Mouse (Mus musculus) midbrain, embryonic 12.5 days (tissue): ENCODE results near the gene B3galt1. TPM values are rescaled to one million over a fixed set of nuclear protein-coding genes. Genes with fewer than 3 reads are reported as not detected.
A peak's percentile ranks its signal among the peaks of the same experiment; 100 is the strongest.

Experiments
- ATAC-seq: fragments of 200-750 bp; cut with Nextera tagmentation; 2 replicates; pipeline ENCODE4 v1.8.0; 2017; ENCODE audit warnings: low read depth, moderate TSS enrichment, moderate library complexity; ENCODE audit not compliant: low FRiP score
- H3K27ac ChIP-seq: fragments of 300-500 bp; sonication (generic); replicated peaks from 2 replicates; pipeline ENCODE4 v1.5.1; 2016; ENCODE audit warnings: mild to moderate bottlenecking
- H3K27me3 ChIP-seq: fragments of 300-500 bp; sonication (generic); 2 replicates; pipeline ENCODE4 v1.6.1; 2016; ENCODE audit warnings: mild to moderate bottlenecking
- H3K36me3 ChIP-seq: fragments of 300-500 bp; sonication (generic); 2 replicates; pipeline ENCODE4 v1.6.1; 2016
- H3K4me1 ChIP-seq: fragments of 300-500 bp; sonication (generic); 2 replicates; pipeline ENCODE4 v1.6.1; 2016
- H3K4me2 ChIP-seq: fragments of 300-500 bp; sonication (generic); replicated peaks from 2 replicates; pipeline ENCODE4 v1.6.1; 2016; ENCODE audit warnings: mild to moderate bottlenecking, moderate library complexity
- H3K4me3 ChIP-seq: fragments of 300-500 bp; sonication (generic); 2 replicates; pipeline ENCODE4 v1.5.1; 2016; ENCODE audit warnings: mild to moderate bottlenecking
- H3K9ac ChIP-seq: fragments of 300-500 bp; sonication (generic); replicated peaks from 2 replicates; pipeline ENCODE4 v1.6.1; 2016; ENCODE audit warnings: mild to moderate bottlenecking, moderate library complexity
- H3K9me3 ChIP-seq: fragments of 300-500 bp; sonication (generic); 2 replicates; pipeline ENCODE4 v1.6.1; 2016; ENCODE audit warnings: mild to moderate bottlenecking
- WGBS: fragments of 180-500 bp; shearing (Covaris S2); methylation state at CpG from one replicate; pipeline ENCODE4 v1.1.7; 2016; 5-methylcytosine and 5-hydroxymethylcytosine counted together
- polyA plus RNA-seq: library from polyadenylated mRNA; unstranded; fragments of >200 nt; fragmentation: Nextera tagmentation; extraction: Ambion mirVana; gene quantifications from 2 replicates; pipeline ENCODE4 v1.2.1, GENCODE M21; 2016

The B3galt1 gene
- polyA plus RNA-seq, result 24.3 and 25.7 TPM in 2 replicates

GRCm38 (mm10) chr2:67565480-67566331 is at the start of gene B3galt1:
B3galt1 (plus strand) TSS chr2:67565871.
- peak; percentile 98 for ATAC-seq

GRCm38 (mm10) chr2:67516405-67516804 is 49.3 kb upstream of the B3galt1 start:
- no peak for ATAC-seq
- H3K9me3 ChIP-seq, result no peaks in the 10 kb centered on the region
- no peaks in the 10 kb centered on the region for H3K4me1 ChIP-seq
- H3K36me3 ChIP-seq, result no peaks in the 10 kb centered on the region
- WGBS, result 93% methylated on average over 7 of the region's 7 CpGs
- no peaks in the 10 kb centered on the region for H3K27me3 ChIP-seq
- H3K4me3 ChIP-seq, result no peak overlapping the region
- no peak overlapping the region for H3K27ac ChIP-seq
- H3K9ac ChIP-seq, result no peak overlapping the region
- no peak overlapping the region for H3K4me2 ChIP-seq

More at GRCm38 (mm10) chr2:67565480-67566331, at the start of gene B3galt1:
- Histone ChIP-seq H3K9ac (peak within 1 kb of the TSS; percentile 80), H3K27ac (peak within 1 kb of the TSS; percentile 95), H3K27me3 (no peaks in the 10 kb centered on the region), H3K4me2 (peak within 1 kb of the TSS; percentile 83), H3K9me3 (no peaks in the 10 kb centered on the region), H3K36me3 (no peaks in the 10 kb centered on the region), H3K4me1 (peaks cover 11% of the 10 kb centered on the region), H3K4me3 (peak within 1 kb of the TSS; percentile 68)
- WGBS, result under 1% methylated on average over 71 of the region's 83 CpGs

GRCm38 (mm10) chr2:67535347-67535746 is 30.3 kb upstream of the B3galt1 start:
- Histone ChIP-seq H3K27me3 (no peaks in the 10 kb centered on the region), H3K4me1 (no peaks in the 10 kb centered on the region), H3K4me3 (no peak overlapping the region), H3K9ac (no peak overlapping the region), H3K9me3 (no peaks in the 10 kb centered on the region), H3K4me2 (no peak overlapping the region), H3K36me3 (no peaks in the 10 kb centered on the region), H3K27ac (no peak overlapping the region)
- WGBS, result 91% methylated on average over 2 of the region's 2 CpGs
- ATAC-seq, result no peak

GRCm38 (mm10) chr2:67539426-67539825 is 26.2 kb upstream of the B3galt1 start:
- Histone ChIP-seq H3K4me1 (0 out of 2 replicates have a peak, but pooled peaks cover 4% of the 10 kb centered on the region), H3K36me3 (no peaks in the 10 kb centered on the region), H3K27me3 (no peaks in the 10 kb centered on the region), H3K9ac (no peak overlapping the region), H3K4me2 (no peak overlapping the region), H3K9me3 (no peaks in the 10 kb centered on the region), H3K4me3 (no peak overlapping the region), H3K27ac (no peak overlapping the region)
- 82% methylated on average over 6 of the region's 6 CpGs for WGBS
- no peak for ATAC-seq

GRCm38 (mm10) chr2:67541957-67542696 is 23.5 kb upstream of the B3galt1 start:
- Histone ChIP-seq H3K36me3 (no peaks in the 10 kb centered on the region), H3K27me3 (no peaks in the 10 kb centered on the region), H3K27ac (no peak overlapping the region), H3K4me2 (no peak overlapping the region), H3K4me3 (no peak overlapping the region), H3K9me3 (no peaks in the 10 kb centered on the region), H3K9ac (no peak overlapping the region), H3K4me1 (0 out of 2 replicates have a peak, but pooled peaks cover 4% of the 10 kb centered on the region)
- no peak for ATAC-seq
- 69% methylated on average over 11 of the region's 11 CpGs for WGBS

- H3K36me3 ChIP-seq, result no peaks in the 10 kb centered on the region
- no peak overlapping the region for H3K27ac ChIP-seq
- 73% methylated on average over 8 of the region's 8 CpGs for WGBS
- ATAC-seq, result no peak
- H3K4me3 ChIP-seq, result no peak overlapping the region
- no peaks in the 10 kb centered on the region for H3K9me3 ChIP-seq
- H3K9ac ChIP-seq, result no peak overlapping the region
- no peaks in the 10 kb centered on the region for H3K27me3 ChIP-seq
- 0 out of 2 replicates have a peak, but pooled peaks cover 4% of the 10 kb centered on the region for H3K4me1 ChIP-seq
- no peak overlapping the region for H3K4me2 ChIP-seq
These were observed 21.2 kb upstream of the B3galt1 start for GRCm38 (mm10) chr2:67544426-67544825.

GRCm38 (mm10) chr2:67564851-67565479 is 706 bp upstream of the B3galt1 start:
- 3% methylated on average over 23 of the region's 23 CpGs for WGBS
- Histone ChIP-seq H3K27me3 (no peaks in the 10 kb centered on the region), H3K4me3 (peak overlapping the region; percentile 68), H3K27ac (peak overlapping the region; percentile 95), H3K36me3 (no peaks in the 10 kb centered on the region), H3K4me2 (peak overlapping the region; percentile 83), H3K9me3 (no peaks in the 10 kb centered on the region), H3K4me1 (peaks cover 11% of the 10 kb centered on the region), H3K9ac (peak overlapping the region; percentile 80)
- ATAC-seq, result peak; percentile 87

- no peak for ATAC-seq
- Histone ChIP-seq H3K9ac (peak overlapping the region; percentile 80), H3K9me3 (no peaks in the 10 kb centered on the region), H3K27me3 (no peaks in the 10 kb centered on the region), H3K36me3 (no peaks in the 10 kb centered on the region), H3K4me2 (peak overlapping the region; percentile 83), H3K4me1 (peaks cover 11% of the 10 kb centered on the region), H3K27ac (peak overlapping the region; percentile 95), H3K4me3 (peak overlapping the region; percentile 68)
- under 1% methylated on average over 12 of the region's 12 CpGs for WGBS
These were observed 895 bp downstream of the B3galt1 start for GRCm38 (mm10) chr2:67566566-67566965.

- no peaks in the 10 kb centered on the region for H3K27me3 ChIP-seq
- peaks cover 11% of the 10 kb centered on the region for H3K4me1 ChIP-seq
- no peak overlapping the region for H3K27ac ChIP-seq
- peak overlapping the region; percentile 80; the same call in 1 of the 2 replicates for H3K9ac ChIP-seq
- no peaks in the 10 kb centered on the region for H3K9me3 ChIP-seq
- peak overlapping the region; percentile 83 for H3K4me2 ChIP-seq
- no peaks in the 10 kb centered on the region for H3K36me3 ChIP-seq
- H3K4me3 ChIP-seq, result peak overlapping the region; percentile 68
- ATAC-seq, result no peak
- 15% methylated on average over 8 of the region's 8 CpGs for WGBS
These were observed 1.5 kb downstream of the B3galt1 start for GRCm38 (mm10) chr2:67567141-67567680.

GRCm38 (mm10) chr2:67576634-67577033 is 11.0 kb downstream of the B3galt1 start:
- Histone ChIP-seq H3K4me1 (peaks cover 5% of the 10 kb centered on the region), H3K4me3 (no peak overlapping the region), H3K27me3 (no peaks in the 10 kb centered on the region), H3K9ac (no peak overlapping the region), H3K4me2 (no peak overlapping the region), H3K27ac (no peak overlapping the region), H3K9me3 (no peaks in the 10 kb centered on the region), H3K36me3 (no peaks in the 10 kb centered on the region)
- WGBS, result 47% methylated on average over 2 of the region's 2 CpGs
- 0 out of 2 replicates have a peak, but pooled peaks have one; percentile 44 for ATAC-seq

- Histone ChIP-seq H3K9me3 (no peaks in the 10 kb centered on the region), H3K27ac (no peak overlapping the region), H3K4me1 (no peaks in the 10 kb centered on the region), H3K9ac (no peak overlapping the region), H3K4me3 (no peak overlapping the region), H3K36me3 (no peaks in the 10 kb centered on the region), H3K4me2 (no peak overlapping the region), H3K27me3 (no peaks in the 10 kb centered on the region)
- 21% methylated on average over 2 of the region's 2 CpGs for WGBS
- ATAC-seq, result peak; percentile 68
These were observed 17.4 kb downstream of the B3galt1 start for GRCm38 (mm10) chr2:67583091-67583490.
